ENCODE assay signal across 15 mouse cellular contexts in genomic region chr1:172018336-172019311, GRCm38 (mm10). TPM values are rescaled to one million over a fixed set of nuclear protein-coding genes. Genes with fewer than 3 reads are reported as not detected.
A peak's percentile ranks its signal among the peaks of the same experiment; 100 is the strongest.
DNase-seq lines count a peak whose midpoint lies in the region; ATAC-seq and TF ChIP-seq lines count a peak whose summit lies in the region.
"Had no signal": no experiment of that assay in that cellular context is flagged by ENCODE, and none has a peak within 500 bp of the region (broad histone marks: within the 10 kb centered on the region; RNA-seq: fewer than 3 reads in every experiment).

No protein-coding gene starts in this region.

- no peaks in the 10 kb centered on the region for H3K9me3 ChIP-seq in forebrain, embryonic 12.5 days
- H3K9me3 ChIP-seq in intestine, embryonic 15.5 days, result no peaks in the 10 kb centered on the region
- H3K9me3 ChIP-seq in neural tube, embryonic 14.5 days (ENCODE audit: control insufficient read depth, low read length), result no peaks in the 10 kb centered on the region

- peak overlapping the region; percentile 98 for H3K27ac ChIP-seq in forebrain, embryonic 12.5 days
- no peak overlapping the region for H3K27ac ChIP-seq in intestine, embryonic 15.5 days
- peak overlapping the region; percentile 79 for H3K27ac ChIP-seq in neural tube, embryonic 14.5 days (ENCODE audit: low read depth, low read length)
- H3K27ac ChIP-seq in layer of hippocampus, adult 2 months, result no peak overlapping the region
- H3K27ac ChIP-seq: gastrocnemius, adult 2 months had no signal

- no peak overlapping the region for H3K9ac ChIP-seq in forebrain, embryonic 12.5 days
- H3K9ac ChIP-seq in intestine, embryonic 15.5 days, result no peak overlapping the region
- H3K9ac ChIP-seq in neural tube, embryonic 14.5 days (replicated peaks; ENCODE audit: low read depth, low read length), result no peak overlapping the region

- peak; percentile 41 for DNase-seq in embryo, embryonic 10 days (ENCODE audit: low spot score)
- DNase-seq in embryo, embryonic 11 days, result no peak
- no peak for DNase-seq in T-cell, adult 2 months (ENCODE audit: low spot score)
- no peak for DNase-seq in layer of hippocampus, adult 2 months (ENCODE audit: low spot score in 2 of 2)
- no peak for DNase-seq in spleen, postnatal 14 days (ENCODE audit: low spot score in 2 of 2)
- DNase-seq: cerebellum, adult 11 months; gastrocnemius, adult 2 months; kidney, postnatal 25 days; lung, adult 2 months; right cerebral cortex, postnatal 25 days; thymus, adult 18-20 months had no signal

- no peaks in the 10 kb centered on the region for H3K27me3 ChIP-seq in forebrain, embryonic 12.5 days
- H3K27me3 ChIP-seq in intestine, embryonic 15.5 days (replicated peaks), result no peaks in the 10 kb centered on the region
- H3K27me3 ChIP-seq in neural tube, embryonic 14.5 days (ENCODE audit: control insufficient read depth, insufficient read depth, low read length), result no peaks in the 10 kb centered on the region

- WGBS in forebrain, embryonic 12.5 days, result 79% methylated on average over 9 of the region's 9 CpGs
- 85% methylated on average over 9 of the region's 9 CpGs for WGBS in intestine, embryonic 15.5 days
- 59% methylated on average over 9 of the region's 9 CpGs for WGBS in neural tube, embryonic 14.5 days

- peaks cover 24% of the 10 kb centered on the region for H3K36me3 ChIP-seq in forebrain, embryonic 12.5 days (replicated peaks)
- H3K36me3 ChIP-seq in intestine, embryonic 15.5 days, result no peaks in the 10 kb centered on the region
- no peaks in the 10 kb centered on the region for H3K36me3 ChIP-seq in neural tube, embryonic 14.5 days (ENCODE audit: control insufficient read depth, insufficient read depth, low read length)

- H3K4me1 ChIP-seq in forebrain, embryonic 12.5 days, result peaks cover 97% of the 10 kb centered on the region
- H3K4me1 ChIP-seq in intestine, embryonic 15.5 days (replicated peaks), result peaks cover 32% of the 10 kb centered on the region
- peaks cover 78% of the 10 kb centered on the region for H3K4me1 ChIP-seq in neural tube, embryonic 14.5 days (ENCODE audit: control insufficient read depth, insufficient read depth, low read length)

- no peak for TF ChIP-seq CTCF in layer of hippocampus, adult 2 months (conservative IDR thresholded peaks at IDR 0.05)

- H3K4me3 ChIP-seq in forebrain, embryonic 12.5 days (replicated peaks), result no peak overlapping the region
- no peak overlapping the region for H3K4me3 ChIP-seq in intestine, embryonic 15.5 days (replicated peaks)
- no peak overlapping the region for H3K4me3 ChIP-seq in neural tube, embryonic 14.5 days (ENCODE audit: low read depth, low read length)
- no peak overlapping the region for H3K4me3 ChIP-seq in layer of hippocampus, adult 2 months
- H3K4me3 ChIP-seq: gastrocnemius, adult 2 months had no signal

- peak overlapping the region; percentile 56 for H3K4me2 ChIP-seq in forebrain, embryonic 12.5 days
- H3K4me2 ChIP-seq in intestine, embryonic 15.5 days (replicated peaks), result no peak overlapping the region
- H3K4me2 ChIP-seq in neural tube, embryonic 14.5 days (ENCODE audit: low read depth, low read length), result peak overlapping the region; percentile 6; the same call in 1 of the 2 replicates

- ATAC-seq in forebrain, embryonic 12.5 days (ENCODE audit: low FRiP score), result no peak
- ATAC-seq in intestine, embryonic 15.5 days, result peak; percentile 62
- ATAC-seq in neural tube, embryonic 14.5 days (ENCODE audit: low read depth), result no peak

RNA-seq across cellular contexts. Expression of gene Vangl2, which starts 9.6 kb away (rescaled TPM):
- 61.9 and 63.2 TPM in 2 replicates for polyA plus RNA-seq in forebrain, embryonic 12.5 days (2016; fragmentation: Nextera tagmentation; extraction: Ambion mirVana)
- 8.9 and 10.1 TPM in 2 replicates for polyA plus RNA-seq in intestine, embryonic 15.5 days (2015; fragmentation: Nextera tagmentation; extraction: Ambion mirVana)
- polyA plus RNA-seq in neural tube, embryonic 14.5 days (2014; fragmentation: Nextera tagmentation; extraction: Ambion mirVana), result 50.9 and 52.2 TPM in 2 replicates
- 10 to 100 TPM; 15.0 to 18.2 TPM for total RNA-seq in layer of hippocampus, adult 2 months (2021)

RNA-seq across cellular contexts. Expression of gene Nhlh1, which starts 38.7 kb away (rescaled TPM):
- 9.0 and 9.8 TPM in 2 replicates for polyA plus RNA-seq in forebrain, embryonic 12.5 days (2016; fragmentation: Nextera tagmentation; extraction: Ambion mirVana)
- polyA plus RNA-seq in intestine, embryonic 15.5 days (2015; fragmentation: Nextera tagmentation; extraction: Ambion mirVana), result 0.06 and 0.09 TPM in 2 replicates
- polyA plus RNA-seq in neural tube, embryonic 14.5 days (2014; fragmentation: Nextera tagmentation; extraction: Ambion mirVana), result 3.3 and 3.6 TPM in 2 replicates
- total RNA-seq in layer of hippocampus, adult 2 months (2021), result 1 to 10 TPM in 1 of 2 experiments, under 1 TPM in 1; 0.79 to 1.2 TPM
- total RNA-seq: gastrocnemius, adult 2 months; heart, postnatal 25 days had no signal

Comparison
In these comparisons a context has a peak if more than half of its experiments do, and no peak if none do; other contexts are left out.
1. H3K27ac ChIP-seq: peak in forebrain, embryonic 12.5 days (single experiment) and neural tube, embryonic 14.5 days (single experiment); none in intestine, embryonic 15.5 days (single experiment) and layer of hippocampus, adult 2 months (single experiment).